Mouse (Mus musculus) ovary, adult 10 weeks (tissue): ENCODE measurements around the gene Olfr543. TPM values are rescaled to one million over a fixed set of nuclear protein-coding genes. Genes with fewer than 3 reads are reported as not detected.

Experiments
- polyA plus RNA-seq: library from polyadenylated mRNA; stranded (reverse); fragments of 350-450 nt; fragmentation: Illumina TruSeq; extraction: RNeasy Lipid Tissue Mini Kit (QIAGEN cat#74804); gene quantifications from one replicate; pipeline ENCODE4 v1.2.3, GENCODE M21; 2014

Gene Olfr543
- not detected for polyA plus RNA-seq

DNA sequence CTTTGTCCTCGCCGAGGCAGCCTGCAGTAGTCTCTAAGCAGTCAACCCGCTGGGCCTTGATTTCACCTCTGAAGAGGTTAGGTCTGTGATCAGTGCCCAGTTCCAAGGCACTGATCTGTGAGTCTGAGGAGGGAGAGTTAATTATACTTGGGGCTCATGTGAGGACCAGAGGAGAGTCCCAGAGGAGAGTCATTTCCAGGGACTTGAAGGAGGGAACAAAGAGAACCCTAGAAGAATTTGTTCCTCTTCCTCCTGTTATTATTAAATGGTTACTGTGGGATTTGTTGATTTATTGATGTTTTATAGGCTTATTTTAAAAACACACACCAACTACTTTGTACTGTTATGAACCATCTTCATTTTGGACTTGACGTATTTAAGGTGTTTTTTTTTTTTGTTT lies at the start of gene Olfr543:
TSS of gene Olfr543 (minus strand) at position 101 of the 400 bp plus-strand sequence.

DNA sequence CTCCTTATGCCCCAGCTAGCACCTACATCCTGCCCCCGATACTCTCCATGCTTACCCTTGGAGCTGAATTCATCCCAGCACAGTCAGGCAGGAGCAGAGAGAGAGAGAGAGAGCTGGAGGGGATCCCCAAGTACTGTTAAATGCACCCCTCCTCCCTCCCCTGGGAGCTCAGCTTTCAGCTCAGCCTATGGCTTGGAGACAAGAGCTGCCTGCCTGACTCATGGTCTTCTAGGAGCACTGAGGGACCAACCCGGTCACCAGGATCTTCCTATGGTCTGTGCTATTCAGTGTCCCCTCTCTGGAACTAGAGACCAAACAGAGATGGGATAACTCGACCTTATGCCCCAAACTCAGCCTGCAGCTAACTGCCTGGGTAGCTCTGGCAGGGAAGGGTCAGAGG lies 18.0 kb upstream of the Olfr543 start, which contains the start of gene Olfr545:
TSS of gene Olfr545 (minus strand) at position 101 of the 400 bp plus-strand sequence.

DNA sequence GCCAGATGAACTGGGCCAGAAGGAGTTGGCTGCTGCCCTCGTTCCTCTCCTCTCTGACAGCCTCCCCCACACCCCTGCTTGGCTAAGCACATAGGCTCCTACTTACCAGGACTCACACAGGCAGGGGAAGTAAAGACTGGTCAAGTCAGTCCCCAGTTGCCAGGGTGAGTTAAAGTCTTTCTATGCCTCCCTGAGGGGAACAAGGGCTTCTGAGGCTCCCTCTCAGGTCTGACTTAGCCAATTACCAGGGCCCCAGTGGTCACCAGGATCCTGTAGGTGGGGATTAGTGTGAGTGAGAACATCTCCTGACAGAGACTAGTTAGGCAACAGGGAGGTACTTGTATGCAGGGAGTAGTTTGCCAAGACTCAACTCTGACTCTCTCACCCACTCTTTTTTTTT lies 6.7 kb upstream of the Olfr543 start, which contains the start of gene Olfr544:
TSS of gene Olfr544 (minus strand) at position 153 of the 400 bp plus-strand sequence.

DNA sequence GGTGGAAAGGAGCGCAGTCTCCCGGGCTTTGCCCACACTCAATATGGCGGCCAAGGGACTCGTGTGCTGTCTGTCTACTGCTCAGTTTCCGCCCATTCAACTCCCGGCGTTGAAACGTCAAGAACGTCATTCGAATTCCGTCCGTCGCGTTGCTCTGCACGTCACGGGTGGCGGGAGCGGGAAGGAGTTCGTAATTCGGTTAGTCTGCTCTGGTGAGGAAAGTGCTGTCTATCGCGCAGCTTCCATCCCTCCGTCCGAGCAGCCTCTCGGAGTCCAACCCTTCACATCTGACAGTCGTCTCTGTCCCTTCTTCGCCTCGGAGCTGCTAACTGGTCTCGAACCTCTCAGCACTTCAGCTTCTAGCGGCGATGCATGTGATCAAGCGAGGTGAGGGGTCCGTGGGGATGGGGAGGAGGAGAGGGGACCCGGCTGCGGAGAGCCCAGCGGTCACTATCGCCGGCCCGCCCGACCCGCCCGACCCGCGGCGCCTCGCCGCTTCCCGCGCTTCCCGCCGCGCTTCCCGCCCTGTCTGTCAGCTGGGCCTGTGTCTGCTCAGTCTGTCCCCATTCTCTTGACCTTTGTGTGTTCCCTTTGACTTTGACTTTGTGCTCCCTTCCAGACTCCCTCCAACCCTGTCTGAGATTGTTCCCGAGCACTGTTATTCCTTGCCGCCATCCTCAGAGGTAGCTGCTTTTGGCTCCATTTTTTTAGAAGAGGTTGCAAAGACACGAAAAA lies 39.7 kb downstream of the Olfr543 start, which contains the start of gene Rrm1:
TSS of gene Rrm1 (plus strand) at position 39 of the 735 bp plus-strand sequence.

Other genes with a start within 250 kb of the Olfr543 start
- 3.9 TPM for gene Rhog, start 225.6 kb downstream of the Olfr543 start, polyA plus RNA-seq
- gene Stim1, start 213.9 kb downstream of the Olfr543 start, polyA plus RNA-seq = 10.8 TPM
- gene Rrm1, start 40.0 kb downstream of the Olfr543 start, polyA plus RNA-seq = 117 TPM
- gene Olfr544, start 6.6 kb upstream of the Olfr543 start, polyA plus RNA-seq = not detected
- gene Olfr545, start 17.9 kb upstream of the Olfr543 start, polyA plus RNA-seq = not detected
- not detected for gene Olfr547, start 53.1 kb upstream of the Olfr543 start, polyA plus RNA-seq
- gene Olfr548-ps1, start 59.2 kb upstream of the Olfr543 start, polyA plus RNA-seq = not detected
- gene Olfr549, start 68.2 kb upstream of the Olfr543 start, polyA plus RNA-seq = not detected
- gene Trim21, start 83.8 kb upstream of the Olfr543 start, polyA plus RNA-seq = 13.1 TPM
- not detected for gene Olfr550, start 89.8 kb upstream of the Olfr543 start, polyA plus RNA-seq
- not detected for gene Olfr551, start 110.2 kb upstream of the Olfr543 start, polyA plus RNA-seq
- not detected for gene Olfr552, start 116.1 kb upstream of the Olfr543 start, polyA plus RNA-seq
- not detected for gene Olfr553, start 136.5 kb upstream of the Olfr543 start, polyA plus RNA-seq
- not detected for gene Olfr554, start 156.8 kb upstream of the Olfr543 start, polyA plus RNA-seq
- not detected for gene Olfr555, start 177.1 kb upstream of the Olfr543 start, polyA plus RNA-seq
- not detected for gene Olfr556, start 183.2 kb upstream of the Olfr543 start, polyA plus RNA-seq
- gene Trim68, start 205.6 kb upstream of the Olfr543 start, polyA plus RNA-seq = 6.5 TPM
- not detected for gene Olfr557, start 214.2 kb upstream of the Olfr543 start, polyA plus RNA-seq
- 10.3 TPM for gene Olfr558, start 220.5 kb upstream of the Olfr543 start, polyA plus RNA-seq
- gene Olfr33, start 237.4 kb upstream of the Olfr543 start, polyA plus RNA-seq = not detected
- gene Olfr559, start 245.8 kb upstream of the Olfr543 start, polyA plus RNA-seq = not detected